Mouse (Mus musculus): Measurements from ENCODE around the gene Madcam1. TPM values are rescaled to one million over a fixed set of nuclear protein-coding genes. Genes with fewer than 3 reads are reported as not detected.

Gene Madcam1
- polyA plus RNA-seq, 2 experiments: 0.10 to 0.20 TPM

GRCm38 (mm10) chr10:79637128-79638110 is 26.9 kb upstream of the Madcam1 start, which contains the start of gene Shc2:
Gene Shc2, minus strand, starts transcription at chr10:79637918.
- no peak within 1 kb of the TSS for H3K9ac ChIP-seq (replicated peaks)

GRCm38 (mm10) chr10:79638486-79639204 is 25.7 kb upstream of the Madcam1 start:
- H3K27me3 ChIP-seq (ENCODE audit: control insufficient read depth, insufficient read depth, low read length): peaks cover 36% of the 10 kb centered on the region
- no peaks in the 10 kb centered on the region for H3K36me3 ChIP-seq (replicated peaks; ENCODE audit: control insufficient read depth, insufficient read depth, low read depth)
- H3K4me2 ChIP-seq (ENCODE audit: low read depth): no peak overlapping the region
- H3K9ac ChIP-seq (replicated peaks): no peak overlapping the region
- TF ChIP-seq CTCF (IDR thresholded peaks at IDR 0.05; ENCODE audit: low read depth) (no peak), EP300 (IDR thresholded peaks at IDR 0.05; ENCODE audit: low read depth) (no peak)
- ATAC-seq (ENCODE audit: insufficient read depth): no peak
- 7% methylated on average over 23 of the region's 23 CpGs for WGBS (ENCODE audit: insufficient replicate concordance)
- H3K4me1 ChIP-seq (replicated peaks; ENCODE audit: control insufficient read depth in 2 of 2, insufficient read depth in 2 of 2, low read length in 1 of 2): no peaks in the 10 kb centered on the region
- DNase-seq (ENCODE audit: low read depth in 3 of 3, low spot score in 3 of 3): no peak
- no peaks in the 10 kb centered on the region for H3K9me3 ChIP-seq (ENCODE audit: control insufficient read depth, low read length)
- no peak overlapping the region for H3K4me3 ChIP-seq (ENCODE audit: insufficient read depth in 1 of 2, low read depth in 2 of 2, low read length in 2 of 2)
- H3K27ac ChIP-seq: no peak overlapping the region

More at GRCm38 (mm10) chr10:79637128-79638110, 26.9 kb upstream of the Madcam1 start, which contains the start of gene Shc2:
- Histone ChIP-seq H3K4me2 (ENCODE audit: low read depth) (peak within 1 kb of the TSS; percentile 49), H3K27ac (no peak within 1 kb of the TSS), H3K9me3 (ENCODE audit: control insufficient read depth, low read length) (no peaks in the 10 kb centered on the region), H3K36me3 (replicated peaks; ENCODE audit: control insufficient read depth, insufficient read depth, low read depth) (no peaks in the 10 kb centered on the region), H3K4me1 (replicated peaks; ENCODE audit: control insufficient read depth in 2 of 2, insufficient read depth in 2 of 2, low read length in 1 of 2) (no peaks in the 10 kb centered on the region), H3K27me3 (ENCODE audit: control insufficient read depth, insufficient read depth, low read length) (peaks cover 36% of the 10 kb centered on the region), H3K4me3 (ENCODE audit: insufficient read depth in 1 of 2, low read depth in 2 of 2, low read length in 2 of 2) (peak within 1 kb of the TSS; percentile 24 to 33)
- no peak for DNase-seq (ENCODE audit: low read depth in 3 of 3, low spot score in 3 of 3)
- ATAC-seq (ENCODE audit: insufficient read depth): no peak
- no peak for TF ChIP-seq CTCF (IDR thresholded peaks at IDR 0.05; ENCODE audit: low read depth)
- no peak for TF ChIP-seq EP300 (IDR thresholded peaks at IDR 0.05; ENCODE audit: low read depth)
- 1% methylated on average over 111 of the region's 116 CpGs for WGBS (ENCODE audit: insufficient replicate concordance)

GRCm38 (mm10) chr10:79645711-79646110 is 18.6 kb upstream of the Madcam1 start, which contains the start of gene Odf3l2:
Gene Odf3l2, minus strand, starts transcription at chr10:79645738.
- no peaks in the 10 kb centered on the region for H3K36me3 ChIP-seq (replicated peaks; ENCODE audit: control insufficient read depth, insufficient read depth, low read depth)
- no peaks in the 10 kb centered on the region for H3K9me3 ChIP-seq (ENCODE audit: control insufficient read depth, low read length)
- no peaks in the 10 kb centered on the region for H3K4me1 ChIP-seq (replicated peaks; ENCODE audit: control insufficient read depth in 2 of 2, insufficient read depth in 2 of 2, low read length in 1 of 2)
- no peak within 1 kb of the TSS for H3K9ac ChIP-seq (replicated peaks)
- ATAC-seq (ENCODE audit: insufficient read depth): no peak
- DNase-seq (ENCODE audit: low read depth in 3 of 3, low spot score in 3 of 3): no peak
- whole genome bisulfite sequencing (ENCODE audit: insufficient replicate concordance): 63% methylated on average over 8 of the region's 8 CpGs
- TF ChIP-seq CTCF (IDR thresholded peaks at IDR 0.05; ENCODE audit: low read depth): no peak
- TF ChIP-seq EP300 (IDR thresholded peaks at IDR 0.05; ENCODE audit: low read depth): no peak
- H3K4me2 ChIP-seq (ENCODE audit: low read depth): no peak within 1 kb of the TSS
- no peak within 1 kb of the TSS for H3K4me3 ChIP-seq (ENCODE audit: insufficient read depth in 1 of 2, low read depth in 2 of 2, low read length in 2 of 2)
- no peaks in the 10 kb centered on the region for H3K27me3 ChIP-seq (ENCODE audit: control insufficient read depth, insufficient read depth, low read length)
- H3K27ac ChIP-seq: no peak within 1 kb of the TSS

GRCm38 (mm10) chr10:79649070-79649751 is 15.1 kb upstream of the Madcam1 start:
- no peak for ATAC-seq (ENCODE audit: insufficient read depth)
- H3K9me3 ChIP-seq (ENCODE audit: control insufficient read depth, low read length): no peaks in the 10 kb centered on the region
- 18% methylated on average over 7 of the region's 7 CpGs for WGBS (ENCODE audit: insufficient replicate concordance)

More at GRCm38 (mm10) chr10:79649070-79649751, 15.1 kb upstream of the Madcam1 start:
- TF ChIP-seq EP300 (IDR thresholded peaks at IDR 0.05; ENCODE audit: low read depth) (no peak), CTCF (IDR thresholded peaks at IDR 0.05; ENCODE audit: low read depth) (peak; percentile 96)
- Histone ChIP-seq H3K4me3 (ENCODE audit: insufficient read depth in 1 of 2, low read depth in 2 of 2, low read length in 2 of 2) (no peak overlapping the region), H3K27me3 (ENCODE audit: control insufficient read depth, insufficient read depth, low read length) (no peaks in the 10 kb centered on the region), H3K36me3 (replicated peaks; ENCODE audit: control insufficient read depth, insufficient read depth, low read depth) (no peaks in the 10 kb centered on the region), H3K4me2 (ENCODE audit: low read depth) (no peak overlapping the region), H3K27ac (no peak overlapping the region), H3K4me1 (replicated peaks; ENCODE audit: control insufficient read depth in 2 of 2, insufficient read depth in 2 of 2, low read length in 1 of 2) (no peaks in the 10 kb centered on the region), H3K9ac (replicated peaks) (no peak overlapping the region)
- peak; percentile 31 to 43 (median 36) for DNase-seq (ENCODE audit: low read depth in 3 of 3, low spot score in 3 of 3)
